Mouse (Mus musculus): ENCODE data around the gene Syt12.

Gene Syt12

GRCm38 (mm10) chr19:4409062-4409461, 68.2 kb downstream of the Syt12 start:
- no peak for DNase-seq (ENCODE audit: low spot score in 2 of 2)

- no peak for DNase-seq (ENCODE audit: low spot score in 2 of 2)
Observed at GRCm38 (mm10) chr19:4404840-4405239, 72.4 kb downstream of the Syt12 start.

- no peak for DNase-seq (ENCODE audit: low spot score in 2 of 2)
Observed at GRCm38 (mm10) chr19:4398959-4399358, 78.3 kb downstream of the Syt12 start.

- DNase-seq (ENCODE audit: low spot score in 2 of 2) = no peak
Observed at GRCm38 (mm10) chr19:4398630-4398948, 78.7 kb downstream of the Syt12 start.

- DNase-seq (ENCODE audit: low spot score in 2 of 2) = peak; percentile 27 to 73
Observed at GRCm38 (mm10) chr19:4397798-4398629, 79.2 kb downstream of the Syt12 start, which contains the start of gene Kdm2a. Gene Kdm2a, minus strand, starts transcription at chr19:4398285.

- DNase-seq (ENCODE audit: low spot score in 2 of 2) = peak; percentile 87 to 94
Observed at GRCm38 (mm10) chr19:4396998-4397797, 80.0 kb downstream of the Syt12 start.

- peak; percentile 5 to 48 for DNase-seq (ENCODE audit: low spot score in 2 of 2)
Observed at GRCm38 (mm10) chr19:4396081-4396997, 80.9 kb downstream of the Syt12 start.

Data from urinary bladder, adult 18-20 months (tissue).